Mouse (Mus musculus) left cerebral cortex, adult 2 months (tissue): Measurements from ENCODE around the gene Umod. TPM values are rescaled to one million over a fixed set of nuclear protein-coding genes. Genes with fewer than 3 reads are reported as not detected.

Experiments used
- DNase-seq, 2 experiments: peaks; one replicate each; pipeline ENCODE4 v3.0.0; 2021 to 2022; ENCODE audit warnings: low spot score in 2 of 2, mixed read lengths in 1 of 2; ENCODE audit errors: extremely low spot score in 1 of 2
- H3K27ac ChIP-seq: fragments of 200-600 bp; 2 replicates; pipeline ENCODE4 v1.8.1; 2022
- H3K4me3 ChIP-seq: fragments of 200-600 bp; 2 replicates; pipeline ENCODE4 v1.8.1; 2022
- CTCF ChIP-seq: fragments of 200-600 bp; IDR thresholded peaks from 2 replicates; pipeline ENCODE4 v1.8.1; 2022; ENCODE audit warnings: antibody characterized with exemption, mild to moderate bottlenecking, moderate library complexity
- intact Hi-C: fragments of 180-260 bp; cut with DNase I; formaldehyde crosslinking; loops from one replicate; pipeline ENCODE4 v1.15.1; 2025
- long read RNA-seq, 2 experiments: library from polyadenylated mRNA; stranded (forward); transcript quantifications; one replicate each; pipeline ENCODE4 v2.0.0; 2021; ENCODE audit warnings: borderline mapping rate in 2 of 2
- total RNA-seq, 2 experiments: library from RNA; stranded (reverse); gene quantifications; 2 replicates each; pipeline ENCODE4 v1.2.3; 2021

The Umod gene
- total RNA-seq = not detected
- long read RNA-seq, experiment 1 = 0 reads
- long read RNA-seq, experiment 2 = 0 reads

- TF ChIP-seq CTCF = no peak
- no peak for DNase-seq
- Histone ChIP-seq H3K27ac (no peak within 1 kb of the TSS), H3K4me3 (no peak within 1 kb of the TSS)
- intact Hi-C loops = no loop called here
Observed at GRCm38 (mm10) chr7:119479256-119479655, at the start of gene Umod. Umod (minus strand) TSS chr7:119479282.

- H3K4me3 ChIP-seq = no peak overlapping the region
- TF ChIP-seq CTCF = no peak
- intact Hi-C loops = loop anchor here (10.0 kb wide), 1 partner anchor 56 kb away; no protein-coding TSS in a partner anchor
- no peak overlapping the region for H3K27ac ChIP-seq
- DNase-seq = no peak
Observed at GRCm38 (mm10) chr7:119528617-119529016, 49.5 kb upstream of the Umod start.

GRCm38 (mm10) chr7:119527548-119527947, 48.5 kb upstream of the Umod start:
- DNase-seq = no peak
- no peak for TF ChIP-seq CTCF
- Histone ChIP-seq H3K27ac (no peak overlapping the region), H3K4me3 (no peak overlapping the region)
- intact Hi-C loops = loop anchor here (10.0 kb wide), 1 partner anchor 57 kb away; no protein-coding TSS in a partner anchor

- intact Hi-C loops = loop anchor here (10.0 kb wide), 1 partner anchor 58 kb away; no protein-coding TSS in a partner anchor
- DNase-seq = no peak
- no peak overlapping the region for H3K4me3 ChIP-seq
- no peak for TF ChIP-seq CTCF
- no peak overlapping the region for H3K27ac ChIP-seq
Observed at GRCm38 (mm10) chr7:119527135-119527534, 48.1 kb upstream of the Umod start.

GRCm38 (mm10) chr7:119526486-119526885, 47.4 kb upstream of the Umod start:
- Histone ChIP-seq H3K4me3 (no peak overlapping the region), H3K27ac (no peak overlapping the region)
- no peak for TF ChIP-seq CTCF
- no peak for DNase-seq
- intact Hi-C loops = loop anchor here (10.0 kb wide), 1 partner anchor 58 kb away; no protein-coding TSS in a partner anchor

GRCm38 (mm10) chr7:119525881-119526281, 46.8 kb upstream of the Umod start:
- intact Hi-C loops = loop anchor here (10.0 kb wide), 1 partner anchor 59 kb away; no protein-coding TSS in a partner anchor
- H3K27ac ChIP-seq = no peak overlapping the region
- no peak for DNase-seq
- H3K4me3 ChIP-seq = no peak overlapping the region
- no peak for TF ChIP-seq CTCF

GRCm38 (mm10) chr7:119523389-119523788, 44.3 kb upstream of the Umod start, which contains the start of gene Pdilt:
Pdilt (minus strand) TSS chr7:119523489.
- intact Hi-C loops = loop anchor here (10.0 kb wide), 1 partner anchor 61 kb away; no protein-coding TSS in a partner anchor
- no peak for TF ChIP-seq CTCF
- Histone ChIP-seq H3K27ac (no peak within 1 kb of the TSS), H3K4me3 (no peak within 1 kb of the TSS)
- DNase-seq = no peak

- TF ChIP-seq CTCF = no peak
- no peak for DNase-seq
- no peak overlapping the region for H3K27ac ChIP-seq
- intact Hi-C loops = loop anchor here (10.0 kb wide), 1 partner anchor 62 kb away; no protein-coding TSS in a partner anchor
- no peak overlapping the region for H3K4me3 ChIP-seq
Observed at GRCm38 (mm10) chr7:119522385-119522784, 43.3 kb upstream of the Umod start.

- no peak for TF ChIP-seq CTCF
- H3K4me3 ChIP-seq = no peak overlapping the region
- no peak overlapping the region for H3K27ac ChIP-seq
- no peak for DNase-seq
- intact Hi-C loops = loop anchor here (10.0 kb wide), 1 partner anchor 63 kb away; no protein-coding TSS in a partner anchor
Observed at GRCm38 (mm10) chr7:119521816-119522215, 42.7 kb upstream of the Umod start.

- DNase-seq = peak; percentile 72 to 83
- intact Hi-C loops = loop anchor here (1.0 to 10.0 kb wide), 4 partner anchors 65 to 335 kb away; partner anchors contain the start of gene Gpr139
- TF ChIP-seq CTCF = peak; percentile 96
- Histone ChIP-seq H3K27ac (no peak overlapping the region), H3K4me3 (no peak overlapping the region)
Observed at GRCm38 (mm10) chr7:119519654-119520053, 40.6 kb upstream of the Umod start.

GRCm38 (mm10) chr7:119519163-119519562, 40.1 kb upstream of the Umod start, which contains the start of gene Acsm5:
Acsm5 (plus strand) TSS chr7:119519463.
- DNase-seq = no peak
- intact Hi-C loops = loop anchor here (1.0 to 10.0 kb wide), 3 partner anchors 67 to 334 kb away; partner anchors contain the start of gene Gpr139

GRCm38 (mm10) chr7:119516272-119516558, 37.1 kb upstream of the Umod start:
- Histone ChIP-seq H3K4me3 (no peak overlapping the region), H3K27ac (no peak overlapping the region)
- intact Hi-C loops = loop anchor here (5.0 to 10.0 kb wide), 2 partner anchors 64 to 331 kb away; partner anchors contain the start of gene Gpr139
- no peak for DNase-seq
- TF ChIP-seq CTCF = no peak

More at GRCm38 (mm10) chr7:119519163-119519562, 40.1 kb upstream of the Umod start, which contains the start of gene Acsm5:
- Histone ChIP-seq H3K4me3 (no peak within 1 kb of the TSS), H3K27ac (no peak within 1 kb of the TSS)
- TF ChIP-seq CTCF = no peak
